Mouse (Mus musculus) kidney, adult 10 weeks (tissue): Measurements from ENCODE around the gene Psg19. TPM values are rescaled to one million over a fixed set of nuclear protein-coding genes. Genes with fewer than 3 reads are reported as not detected.

ENCODE experiments used
- polyA plus RNA-seq: library from polyadenylated mRNA; stranded (reverse); fragments of 350-450 nt; fragmentation: Illumina TruSeq; extraction: RNeasy Lipid Tissue Mini Kit (QIAGEN cat#74804); gene quantifications from one replicate; pipeline ENCODE4 v1.2.3, GENCODE M21; 2014; ENCODE audit warnings: low read depth, low replicate concordance

Psg19 gene
- polyA plus RNA-seq = not detected

GRCm38 (mm10) chr7:18798420-18798819 is at the start of gene Psg19:
Gene Psg19 (minus strand): TSS chr7:18798520.

GRCm38 (mm10) chr7:18839865-18840264 is 41.5 kb upstream of the Psg19 start, which contains the start of gene Mill2:
Gene Mill2 (plus strand): TSS chr7:18839966.

GRCm38 (mm10) chr7:18821507-18821906 is 23.2 kb upstream of the Psg19 start, which contains the start of gene Psg17:
Gene Psg17 (minus strand): TSS chr7:18821607.

Other genes starting within 250 kb of the Psg19 start
- gene Psg27, start 231.2 kb downstream of the Psg19 start, polyA plus RNA-seq = not detected
- not detected for gene Psg23, start 182.0 kb downstream of the Psg19 start, polyA plus RNA-seq
- not detected for gene Psg21, start 141.8 kb downstream of the Psg19 start, polyA plus RNA-seq
- not detected for gene Psg20, start 112.3 kb downstream of the Psg19 start, polyA plus RNA-seq
- gene Psg22, start 80.4 kb downstream of the Psg19 start, polyA plus RNA-seq = not detected
- gene Psg17, start 23.1 kb upstream of the Psg19 start, polyA plus RNA-seq = not detected
- gene Mill2, start 41.4 kb upstream of the Psg19 start, polyA plus RNA-seq = 3.4 TPM
- gene Pglyrp1, start 72.8 kb upstream of the Psg19 start, polyA plus RNA-seq = not detected
- 0.53 TPM for gene Ccdc61, start 111.9 kb upstream of the Psg19 start, polyA plus RNA-seq
- gene Nova2, start 127.4 kb upstream of the Psg19 start, polyA plus RNA-seq = 0.28 TPM
- not detected for gene Nanos2, start 188.9 kb upstream of the Psg19 start, polyA plus RNA-seq
- 0.36 TPM for gene Mypop, start 192.7 kb upstream of the Psg19 start, polyA plus RNA-seq
- 0.97 TPM for gene Irf2bp1, start 205.5 kb upstream of the Psg19 start, polyA plus RNA-seq
- not detected for gene Foxa3, start 225.0 kb upstream of the Psg19 start, polyA plus RNA-seq
- gene Sympk, start 225.9 kb upstream of the Psg19 start, polyA plus RNA-seq = 4.5 TPM